Mouse (Mus musculus) lung, postnatal 36 days (tissue): Measurements from ENCODE around the gene Doc2g.

Experiments
- DNase-seq: peaks from one replicate; pipeline ENCODE4 v3.0.0; 2022; ENCODE audit warnings: mixed read lengths

The Doc2g gene

GRCm38 (mm10) chr19:3991966-3992365 lies 11.1 kb upstream of the Doc2g start:
- no peak for DNase-seq

- DNase-seq: no peak
These were observed 10.7 kb upstream of the Doc2g start, which contains the start of gene Tbx10 for GRCm38 (mm10) chr19:3992416-3992815. Gene Tbx10, plus strand, starts transcription at chr19:3992752.

GRCm38 (mm10) chr19:3994932-3995331 lies 8.2 kb upstream of the Doc2g start:
- DNase-seq: no peak

- DNase-seq: peak; percentile 45
These were observed 7.6 kb upstream of the Doc2g start for GRCm38 (mm10) chr19:3995505-3995904.

GRCm38 (mm10) chr19:3996106-3996505 lies 7.0 kb upstream of the Doc2g start:
- DNase-seq: no peak

- no peak for DNase-seq
These were observed 6.4 kb upstream of the Doc2g start for GRCm38 (mm10) chr19:3996747-3997146.

GRCm38 (mm10) chr19:3997231-3997630 lies 5.9 kb upstream of the Doc2g start:
- no peak for DNase-seq

- no peak for DNase-seq
These were observed 4.8 kb upstream of the Doc2g start for GRCm38 (mm10) chr19:3998335-3998734.

- DNase-seq: no peak
These were observed 3.9 kb upstream of the Doc2g start for GRCm38 (mm10) chr19:3999121-3999730.

- peak; percentile 99 for DNase-seq
These were observed 2.8 kb upstream of the Doc2g start, which contains the start of the genes Nudt8 and Gm49405 for GRCm38 (mm10) chr19:4000119-4000900. Gene Nudt8, plus strand, starts transcription at chr19:4000580. Gene Gm49405, plus strand, starts transcription at chr19:4000626.

GRCm38 (mm10) chr19:4000949-4001525 lies 2.1 kb upstream of the Doc2g start:
- DNase-seq: no peak

GRCm38 (mm10) chr19:4001752-4002151 lies 1.4 kb upstream of the Doc2g start:
- no peak for DNase-seq

- no peak for DNase-seq
These were observed 528 bp downstream of the Doc2g start for GRCm38 (mm10) chr19:4003641-4004040.

- no peak for DNase-seq
These were observed 1.2 kb downstream of the Doc2g start for GRCm38 (mm10) chr19:4004331-4004730.

GRCm38 (mm10) chr19:4005091-4005490 lies 2.0 kb downstream of the Doc2g start:
- DNase-seq: no peak

GRCm38 (mm10) chr19:4005971-4006370 lies 2.9 kb downstream of the Doc2g start:
- DNase-seq: no peak

- DNase-seq: no peak
These were observed 8.0 kb downstream of the Doc2g start for GRCm38 (mm10) chr19:4011086-4011485.

- peak; percentile 99 for DNase-seq
These were observed 9.4 kb downstream of the Doc2g start, which contains the start of gene Ndufv1 for GRCm38 (mm10) chr19:4012432-4013022. Gene Ndufv1, minus strand, starts transcription at chr19:4012806.

- no peak for DNase-seq
These were observed 10.0 kb downstream of the Doc2g start for GRCm38 (mm10) chr19:4013066-4013465.

GRCm38 (mm10) chr19:4014802-4015201 lies 11.7 kb downstream of the Doc2g start:
- no peak for DNase-seq

- DNase-seq: no peak
These were observed 12.5 kb downstream of the Doc2g start for GRCm38 (mm10) chr19:4015635-4016034.

GRCm38 (mm10) chr19:4017921-4018587 lies 14.9 kb downstream of the Doc2g start:
- no peak for DNase-seq
